Mouse (Mus musculus): ENCODE data around the gene Lst1. TPM values are rescaled to one million over a fixed set of nuclear protein-coding genes. Genes with fewer than 3 reads are reported as not detected.

The Lst1 gene
- polyA plus RNA-seq, 1 experiment from 2014 or later = 5.6 TPM

DNA sequence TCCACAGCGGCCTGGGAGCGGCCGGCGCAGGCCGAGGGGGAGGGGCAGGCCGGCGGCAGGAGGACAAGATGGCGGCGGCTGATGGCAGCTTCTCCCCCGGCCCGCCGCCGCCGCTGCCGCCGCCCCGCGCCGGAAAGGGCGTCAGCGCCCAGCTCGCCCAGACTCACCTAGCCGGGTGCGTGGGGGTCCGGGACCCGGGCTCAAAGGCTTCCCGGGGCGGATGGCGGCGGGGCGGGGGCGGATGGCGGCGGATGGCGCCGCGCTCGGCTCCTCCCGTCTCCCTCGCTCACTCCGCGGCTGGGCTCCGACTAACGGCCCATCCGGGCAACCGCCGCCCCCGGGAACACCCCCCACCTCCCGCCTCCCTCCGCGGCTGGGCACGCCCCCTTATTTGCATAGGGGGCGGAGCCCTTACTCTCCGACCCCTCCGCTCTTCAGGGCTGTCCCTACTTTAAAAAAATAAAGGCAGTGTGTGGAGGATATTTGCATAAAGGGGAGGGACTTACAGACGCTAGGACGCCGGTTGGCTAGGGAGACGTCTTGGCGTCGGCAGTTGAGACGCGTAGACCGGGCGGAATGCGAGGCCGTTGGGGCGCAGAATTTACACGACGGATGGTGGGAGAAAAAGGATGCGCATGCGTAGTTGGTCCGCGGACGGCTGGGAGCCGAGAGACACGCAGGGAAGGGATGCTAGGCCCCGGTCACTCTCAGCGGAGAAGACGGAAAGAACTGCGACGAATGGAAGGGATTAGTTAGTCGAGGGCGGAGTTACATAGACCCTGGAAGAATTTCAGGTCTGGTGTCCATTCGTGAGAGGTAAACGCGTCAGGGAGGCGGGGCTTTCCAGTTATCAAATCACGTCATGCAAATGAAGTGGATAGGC lies 23.4 kb downstream of the Lst1 start, which contains the start of gene Prrc2a:
Prrc2a (minus strand) TSS at position 330 of the 883 bp plus-strand sequence.
- Histone ChIP-seq H3K36me3 (peaks cover 30% of the 10 kb centered on the region), H3K9me3 (no peaks in the 10 kb centered on the region), H3K4me2 (peak within 1 kb of the TSS; percentile 92), H3K4me3 (replicated peaks) (peak within 1 kb of the TSS; percentile 99), H3K9ac (replicated peaks) (peak within 1 kb of the TSS; percentile 100), H3K4me1 (replicated peaks) (peaks cover 22% of the 10 kb centered on the region), H3K27me3 (no peaks in the 10 kb centered on the region), H3K27ac (peak within 1 kb of the TSS; percentile 98)
- WGBS = under 1% methylated on average over 86 of the region's 89 CpGs
- peak; percentile 96 for ATAC-seq (ENCODE audit: insufficient number of reproducible peaks, insufficient read depth, low FRiP score, low TSS enrichment, low read depth)

DNA sequence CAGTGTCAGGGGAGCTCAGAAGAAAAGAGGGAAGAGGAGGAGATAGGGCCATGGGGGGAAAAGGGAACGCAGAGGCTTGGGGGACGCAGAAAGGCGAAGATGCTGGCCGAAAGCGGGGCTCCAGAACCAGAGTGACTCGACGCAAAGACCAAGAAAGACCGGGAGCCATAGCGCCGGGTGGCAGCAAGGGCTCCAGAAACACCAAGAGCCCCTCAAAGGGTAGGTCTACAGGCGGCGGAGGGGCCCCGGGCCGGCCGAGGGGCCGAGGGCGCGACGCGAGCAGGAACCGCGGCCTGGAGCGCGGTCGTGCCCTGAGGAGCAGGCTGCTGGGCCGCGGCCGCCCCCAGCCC lies 24.0 kb downstream of the Lst1 start:
- 2% methylated on average over 28 of the region's 28 CpGs for WGBS
- no peaks in the 10 kb centered on the region for H3K27me3 ChIP-seq
- H3K27ac ChIP-seq = peak overlapping the region; percentile 98
- peak overlapping the region; percentile 92 for H3K4me2 ChIP-seq
- peaks cover 36% of the 10 kb centered on the region for H3K36me3 ChIP-seq
- H3K4me3 ChIP-seq (replicated peaks) = peak overlapping the region; percentile 99
- H3K9me3 ChIP-seq = no peaks in the 10 kb centered on the region
- H3K9ac ChIP-seq (replicated peaks) = peak overlapping the region; percentile 100
- H3K4me1 ChIP-seq (replicated peaks) = peaks cover 22% of the 10 kb centered on the region
- ATAC-seq (ENCODE audit: insufficient number of reproducible peaks, insufficient read depth, low FRiP score, low TSS enrichment, low read depth) = no peak

DNA sequence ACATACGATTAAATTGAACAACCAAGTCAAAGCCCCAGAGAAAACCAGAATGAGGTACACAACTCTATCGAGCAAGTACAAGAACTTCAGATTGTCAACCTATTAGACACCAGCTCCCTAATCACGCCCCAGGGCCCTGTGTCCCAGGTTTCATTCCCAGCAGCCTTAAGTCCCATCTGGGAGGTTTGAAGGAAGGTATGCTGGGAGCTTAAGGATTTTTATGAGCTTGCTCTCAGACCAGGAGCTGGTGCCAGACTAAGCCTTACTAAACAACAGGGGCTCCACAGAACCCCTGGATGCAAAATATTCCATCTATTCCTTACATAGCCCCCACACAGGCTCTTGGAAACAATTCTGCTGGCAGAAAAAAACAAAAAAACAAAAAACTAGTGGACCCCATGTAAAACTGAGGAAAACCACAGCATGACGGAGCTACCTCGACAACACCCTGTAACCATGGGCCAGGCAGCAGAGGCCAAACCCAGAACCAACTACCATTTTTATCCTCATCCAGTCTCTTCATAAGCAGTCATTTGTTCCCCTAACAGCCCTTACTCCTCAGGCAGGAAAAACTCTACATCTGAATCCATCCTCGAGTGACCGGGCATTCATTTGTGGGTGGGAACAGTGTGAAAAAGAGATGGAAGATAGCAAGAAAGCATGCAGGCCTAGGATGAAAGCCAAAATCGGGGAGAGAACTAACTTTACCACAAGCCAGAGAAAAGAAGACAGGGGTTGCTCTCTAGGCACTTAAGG lies 24.7 kb downstream of the Lst1 start:
- Histone ChIP-seq H3K36me3 (peaks cover 43% of the 10 kb centered on the region), H3K4me3 (replicated peaks) (peak overlapping the region; percentile 99), H3K9ac (replicated peaks) (peak overlapping the region; percentile 100), H3K27me3 (no peaks in the 10 kb centered on the region), H3K9me3 (no peaks in the 10 kb centered on the region), H3K4me2 (peak overlapping the region; percentile 92), H3K27ac (peak overlapping the region; percentile 98), H3K4me1 (replicated peaks) (peaks cover 22% of the 10 kb centered on the region)
- 16% methylated on average over 8 of the region's 8 CpGs for WGBS
- ATAC-seq (ENCODE audit: insufficient number of reproducible peaks, insufficient read depth, low FRiP score, low TSS enrichment, low read depth) = no peak

DNA sequence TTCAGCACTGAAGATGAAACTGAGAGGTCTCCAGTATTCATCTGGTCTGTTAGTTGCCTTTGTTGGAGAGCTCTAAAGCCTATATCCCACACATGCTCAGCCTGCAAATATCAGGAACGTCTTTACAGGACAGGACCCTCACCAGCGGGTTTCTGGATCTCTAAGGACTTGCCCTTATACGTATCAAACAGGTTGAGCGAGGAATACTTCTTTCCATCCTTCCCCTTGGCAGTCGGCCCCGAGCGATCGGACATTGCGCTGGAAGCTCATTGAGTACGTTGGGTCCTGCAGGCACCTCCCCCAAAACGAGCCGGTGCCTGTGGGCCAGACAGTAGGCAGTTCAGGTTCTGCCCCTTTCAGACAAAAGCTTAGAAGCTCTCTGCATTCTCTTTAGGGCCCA lies 25.5 kb downstream of the Lst1 start:
- Histone ChIP-seq H3K9ac (replicated peaks) (peak overlapping the region; percentile 100), H3K36me3 (peaks cover 51% of the 10 kb centered on the region), H3K27me3 (no peaks in the 10 kb centered on the region), H3K4me2 (peak overlapping the region; percentile 92), H3K4me1 (replicated peaks) (peaks cover 22% of the 10 kb centered on the region), H3K9me3 (no peaks in the 10 kb centered on the region), H3K4me3 (replicated peaks) (peak overlapping the region; percentile 99), H3K27ac (no peak overlapping the region)
- WGBS = 69% methylated on average over 12 of the region's 12 CpGs
- no peak for ATAC-seq (ENCODE audit: insufficient number of reproducible peaks, insufficient read depth, low FRiP score, low TSS enrichment, low read depth)

DNA sequence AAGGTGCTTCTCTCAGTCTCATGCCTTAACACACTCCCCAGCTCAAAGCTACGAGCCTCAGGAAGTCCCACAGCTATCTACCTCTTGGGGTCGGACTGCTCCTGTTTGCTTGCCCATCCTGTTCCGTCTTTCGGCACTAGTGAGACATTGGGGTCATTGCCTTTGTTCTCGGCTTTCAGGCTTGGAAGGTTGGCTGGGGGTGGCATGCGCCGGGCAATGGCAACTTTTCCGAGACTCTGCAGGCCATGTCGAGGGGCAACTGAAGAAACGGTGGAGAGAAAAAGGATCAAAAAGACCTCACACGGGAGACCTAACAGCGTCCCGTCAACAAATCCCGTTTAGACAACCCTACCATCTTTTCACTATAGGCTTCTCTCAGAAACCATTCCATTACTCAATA lies 26.1 kb downstream of the Lst1 start:
- Histone ChIP-seq H3K36me3 (peaks cover 57% of the 10 kb centered on the region), H3K27ac (0 out of 2 replicates have a peak overlapping the region, but pooled peaks have one; percentile 53)

DNA sequence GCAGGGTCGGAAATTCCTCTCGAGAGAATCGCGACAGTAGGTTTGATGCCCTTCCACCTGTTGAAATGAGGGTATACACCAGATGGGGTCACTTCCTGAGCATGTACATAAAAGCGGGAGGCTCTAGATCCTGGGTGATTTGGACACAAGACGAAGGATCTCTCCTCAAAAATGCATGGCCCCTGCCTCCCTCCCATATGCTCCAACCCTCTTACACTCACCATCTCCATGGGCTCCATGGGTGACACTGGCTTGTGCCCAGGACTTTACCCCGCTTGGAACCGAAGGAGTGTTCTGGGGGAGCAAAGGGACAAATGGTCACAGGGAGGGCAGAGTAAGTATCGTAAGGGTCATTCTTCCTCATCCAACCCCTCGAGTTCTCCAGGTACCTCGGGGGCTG lies 26.8 kb downstream of the Lst1 start:
- H3K27me3 ChIP-seq = no peaks in the 10 kb centered on the region
- H3K27ac ChIP-seq = no peak overlapping the region
- peaks cover 20% of the 10 kb centered on the region for H3K4me1 ChIP-seq (replicated peaks)
- no peak overlapping the region for H3K4me2 ChIP-seq
- no peaks in the 10 kb centered on the region for H3K9me3 ChIP-seq
- 82% methylated on average over 11 of the region's 11 CpGs for WGBS
- ATAC-seq (ENCODE audit: insufficient number of reproducible peaks, insufficient read depth, low FRiP score, low TSS enrichment, low read depth) = no peak
- peaks cover 64% of the 10 kb centered on the region for H3K36me3 ChIP-seq
- no peak overlapping the region for H3K9ac ChIP-seq (replicated peaks)
- no peak overlapping the region for H3K4me3 ChIP-seq (replicated peaks)

More for the DNA sequence above, 26.1 kb downstream of the Lst1 start:
- H3K9me3 ChIP-seq = no peaks in the 10 kb centered on the region
- 85% methylated on average over 14 of the region's 14 CpGs for WGBS
- ATAC-seq (ENCODE audit: insufficient number of reproducible peaks, insufficient read depth, low FRiP score, low TSS enrichment, low read depth) = no peak
- H3K4me1 ChIP-seq (replicated peaks) = peaks cover 22% of the 10 kb centered on the region
- H3K4me3 ChIP-seq (replicated peaks) = peak overlapping the region; percentile 99; the same call in 1 of the 2 replicates
- H3K4me2 ChIP-seq = peak overlapping the region; percentile 92
- H3K27me3 ChIP-seq = no peaks in the 10 kb centered on the region
- peak overlapping the region; percentile 100; the same call in 1 of the 2 replicates for H3K9ac ChIP-seq (replicated peaks)

DNA sequence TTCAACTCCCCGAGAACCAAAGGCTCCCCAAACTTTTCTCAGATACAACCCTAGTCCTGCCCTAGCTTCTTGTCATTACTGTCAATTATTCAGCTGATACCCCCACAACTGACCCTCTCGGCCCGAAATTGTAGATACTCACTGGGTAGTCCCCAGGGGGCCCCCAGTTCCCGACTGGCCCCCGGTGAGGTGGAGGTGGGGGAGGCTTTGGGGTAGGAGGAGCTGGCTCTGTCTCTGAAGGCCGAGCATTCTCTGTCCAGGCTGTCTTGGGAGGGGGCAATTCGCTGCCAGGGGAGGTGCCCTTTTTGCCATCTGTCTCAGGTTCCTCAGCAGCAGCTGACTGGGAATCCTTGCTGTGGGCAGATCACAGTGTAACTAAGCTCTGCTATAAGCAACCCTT lies 28.6 kb downstream of the Lst1 start:
- no peaks in the 10 kb centered on the region for H3K9me3 ChIP-seq
- no peak overlapping the region for H3K4me2 ChIP-seq
- no peak overlapping the region for H3K27ac ChIP-seq
- no peak overlapping the region for H3K9ac ChIP-seq (replicated peaks)
- peaks cover 19% of the 10 kb centered on the region for H3K4me1 ChIP-seq (replicated peaks)
- no peak for ATAC-seq (ENCODE audit: insufficient number of reproducible peaks, insufficient read depth, low FRiP score, low TSS enrichment, low read depth)
- no peak overlapping the region for H3K4me3 ChIP-seq (replicated peaks)
- no peaks in the 10 kb centered on the region for H3K27me3 ChIP-seq
- WGBS = 79% methylated on average over 7 of the region's 7 CpGs
- peaks cover 82% of the 10 kb centered on the region for H3K36me3 ChIP-seq

DNA sequence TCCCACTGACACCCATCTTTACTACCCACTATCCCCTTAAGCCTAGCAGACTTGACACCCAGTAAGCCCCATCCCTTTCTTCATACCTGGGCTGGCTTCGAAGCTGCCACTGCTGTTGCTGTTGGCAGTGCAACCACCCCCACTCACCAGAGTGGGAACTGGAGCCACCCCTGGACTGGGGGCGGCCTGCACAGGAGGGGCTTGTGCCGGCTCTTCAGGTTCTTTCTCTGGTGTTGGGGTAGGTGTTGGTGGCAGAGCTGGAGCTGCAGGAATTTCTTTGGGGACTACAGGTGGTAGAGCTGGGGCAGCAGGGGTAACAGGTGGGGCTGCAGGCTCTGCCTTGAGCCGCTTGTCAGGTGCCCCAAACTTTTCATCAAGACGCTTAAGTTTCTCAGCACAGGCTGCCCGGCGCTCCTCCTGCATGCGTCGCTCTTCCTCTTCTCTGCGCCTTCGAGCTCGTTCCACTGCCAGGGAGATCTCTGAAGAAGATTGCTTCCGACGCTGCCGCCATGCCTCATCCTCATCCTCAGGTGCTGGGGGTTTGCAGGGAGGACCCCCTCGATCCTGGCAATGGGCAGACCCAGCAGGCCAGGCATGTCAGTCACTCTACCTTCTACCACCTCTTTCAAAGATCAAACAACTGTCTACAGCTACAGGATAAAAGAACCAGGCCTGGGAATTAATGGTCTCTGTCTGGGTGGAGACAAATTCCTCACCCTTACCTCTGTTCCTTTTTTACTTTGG lies 29.2 kb downstream of the Lst1 start:
- ATAC-seq (ENCODE audit: insufficient number of reproducible peaks, insufficient read depth, low FRiP score, low TSS enrichment, low read depth) = no peak
- no peak overlapping the region for H3K9ac ChIP-seq (replicated peaks)
- H3K27ac ChIP-seq = no peak overlapping the region
- no peak overlapping the region for H3K4me2 ChIP-seq
- peaks cover 23% of the 10 kb centered on the region for H3K4me1 ChIP-seq (replicated peaks)
- no peak overlapping the region for H3K4me3 ChIP-seq (replicated peaks)
- peaks cover 88% of the 10 kb centered on the region for H3K36me3 ChIP-seq
- WGBS = 93% methylated on average over 16 of the region's 16 CpGs
- no peaks in the 10 kb centered on the region for H3K9me3 ChIP-seq
- no peaks in the 10 kb centered on the region for H3K27me3 ChIP-seq

DNA sequence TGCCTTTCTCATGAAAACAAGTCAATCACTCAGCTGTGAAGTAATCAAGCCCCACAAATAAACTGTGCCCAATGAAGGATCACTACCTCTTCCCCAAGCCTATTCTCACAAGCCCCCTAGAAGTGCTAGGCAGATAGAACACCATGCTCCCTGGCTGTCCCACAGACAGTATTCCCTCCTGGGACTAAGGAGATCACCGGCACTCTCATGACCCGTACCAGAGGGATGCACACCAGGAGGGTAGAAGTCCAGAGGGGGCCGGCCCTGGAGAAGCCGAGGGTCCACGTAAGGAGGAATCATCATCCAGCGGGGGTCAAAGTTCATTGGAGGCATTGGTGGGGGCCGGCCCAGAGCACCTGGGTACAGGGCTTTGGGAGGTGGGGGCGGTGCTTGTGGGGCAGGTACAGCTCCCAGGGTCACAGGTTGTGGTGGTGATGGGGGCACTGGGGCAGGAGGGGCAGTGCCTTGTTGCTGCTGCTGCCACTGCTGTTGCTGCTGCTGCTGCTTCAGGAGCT lies 30.5 kb downstream of the Lst1 start:
- Histone ChIP-seq H3K4me3 (replicated peaks) (no peak overlapping the region), H3K9ac (replicated peaks) (no peak overlapping the region), H3K27ac (no peak overlapping the region), H3K36me3 (peaks cover 100% of the 10 kb centered on the region), H3K4me1 (replicated peaks) (peaks cover 16% of the 10 kb centered on the region), H3K9me3 (no peaks in the 10 kb centered on the region), H3K4me2 (no peak overlapping the region), H3K27me3 (no peaks in the 10 kb centered on the region)
- whole genome bisulfite sequencing = 90% methylated on average over 8 of the region's 8 CpGs
- ATAC-seq (ENCODE audit: insufficient number of reproducible peaks, insufficient read depth, low FRiP score, low TSS enrichment, low read depth) = no peak

DNA sequence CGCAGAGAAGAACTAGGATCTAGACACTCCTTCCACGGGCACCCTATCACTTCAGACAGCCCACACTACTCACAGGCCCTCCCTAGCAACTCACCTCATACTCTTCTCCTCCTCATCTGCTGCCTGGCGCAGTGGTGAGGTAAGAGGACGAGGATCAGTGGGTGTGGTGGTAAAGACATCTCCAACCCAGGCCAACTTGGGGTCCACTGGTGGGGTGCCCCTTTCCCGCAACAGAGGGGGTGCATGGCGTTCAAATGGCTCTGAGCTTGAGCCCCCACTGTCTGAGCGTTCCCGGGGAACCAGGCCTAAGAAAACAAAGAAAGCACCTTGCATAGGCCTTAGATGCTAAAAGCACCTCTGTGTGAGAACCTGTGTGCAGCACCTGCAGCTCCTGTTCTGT lies 31.0 kb downstream of the Lst1 start:
- Histone ChIP-seq H3K36me3 (peaks cover 100% of the 10 kb centered on the region), H3K27ac (no peak overlapping the region), H3K4me3 (replicated peaks) (no peak overlapping the region), H3K4me2 (no peak overlapping the region), H3K27me3 (no peaks in the 10 kb centered on the region), H3K9me3 (no peaks in the 10 kb centered on the region), H3K9ac (replicated peaks) (no peak overlapping the region), H3K4me1 (replicated peaks) (peaks cover 11% of the 10 kb centered on the region; the same call in 1 of the 2 replicates)
- 93% methylated on average over 8 of the region's 8 CpGs for WGBS
- ATAC-seq (ENCODE audit: insufficient number of reproducible peaks, insufficient read depth, low FRiP score, low TSS enrichment, low read depth) = no peak
